ENCODE assay signal across 9 mouse cellular contexts in genomic region chr13:17838484-17838851, GRCm38 (mm10). TPM values are rescaled to one million over a fixed set of nuclear protein-coding genes. Genes with fewer than 3 reads are reported as not detected.
DNase-seq lines count a peak whose midpoint lies in the region; ATAC-seq lines count a peak whose summit lies in the region.
"Had no signal": no experiment of that assay in that cellular context is flagged by ENCODE, and none has a peak within 500 bp of the region (broad histone marks: within the 10 kb centered on the region; RNA-seq: fewer than 3 reads in every experiment).

No protein-coding gene starts in this region.

- H3K27me3 ChIP-seq in embryonic facial prominence, embryonic 11.5 days (ENCODE audit: control insufficient read depth, insufficient read depth, low read length) = no peaks in the 10 kb centered on the region
- no peaks in the 10 kb centered on the region for H3K27me3 ChIP-seq in hindbrain, embryonic 13.5 days
- no peaks in the 10 kb centered on the region for H3K27me3 ChIP-seq in limb, embryonic 10.5 days (ENCODE audit: low read depth, poor library complexity, severe bottlenecking)
- H3K27me3 ChIP-seq in midbrain, embryonic 15.5 days (replicated peaks) = no peaks in the 10 kb centered on the region
- no peaks in the 10 kb centered on the region for H3K27me3 ChIP-seq in splenic B cell, adult 2 months (ENCODE audit: control insufficient read depth, insufficient read depth, low read length, poor library complexity, severe bottlenecking)

- H3K9me3 ChIP-seq in embryonic facial prominence, embryonic 11.5 days (replicated peaks; ENCODE audit: control insufficient read depth, low read length) = no peaks in the 10 kb centered on the region
- no peaks in the 10 kb centered on the region for H3K9me3 ChIP-seq in hindbrain, embryonic 13.5 days
- H3K9me3 ChIP-seq in limb, embryonic 10.5 days (replicated peaks) = no peaks in the 10 kb centered on the region
- no peaks in the 10 kb centered on the region for H3K9me3 ChIP-seq in midbrain, embryonic 15.5 days

- no peak overlapping the region for H3K4me2 ChIP-seq in embryonic facial prominence, embryonic 11.5 days (ENCODE audit: low read depth, low read length)
- H3K4me2 ChIP-seq in hindbrain, embryonic 13.5 days = no peak overlapping the region
- H3K4me2 ChIP-seq in midbrain, embryonic 15.5 days = no peak overlapping the region

- no peaks in the 10 kb centered on the region for H3K36me3 ChIP-seq in embryonic facial prominence, embryonic 11.5 days (replicated peaks; ENCODE audit: control insufficient read depth, insufficient read depth, low read depth, low read length)
- no peaks in the 10 kb centered on the region for H3K36me3 ChIP-seq in hindbrain, embryonic 13.5 days
- no peaks in the 10 kb centered on the region for H3K36me3 ChIP-seq in limb, embryonic 10.5 days
- no peaks in the 10 kb centered on the region for H3K36me3 ChIP-seq in midbrain, embryonic 15.5 days (replicated peaks)
- no peaks in the 10 kb centered on the region for H3K36me3 ChIP-seq in splenic B cell, adult 2 months (ENCODE audit: control insufficient read depth, insufficient read depth, low read length, poor library complexity, severe bottlenecking)

- H3K9ac ChIP-seq in embryonic facial prominence, embryonic 11.5 days (replicated peaks; ENCODE audit: low read length) = no peak overlapping the region
- H3K9ac ChIP-seq in hindbrain, embryonic 13.5 days = no peak overlapping the region
- H3K9ac ChIP-seq in midbrain, embryonic 15.5 days = no peak overlapping the region

- peak; percentile 66 to 71 for DNase-seq in layer of hippocampus, postnatal 10 days (ENCODE audit: low spot score in 2 of 2)
- no peak for DNase-seq in layer of hippocampus, adult 9-10 months (ENCODE audit: low spot score)
- peak; percentile 77 for DNase-seq in adrenal gland, postnatal 14 days
- DNase-seq in embryonic facial prominence, embryonic 11.5 days (ENCODE audit: low spot score) = peak; percentile 82
- peak; percentile 54 for DNase-seq in limb, embryonic 10.5 days (ENCODE audit: low spot score)
- peak; percentile 88 for DNase-seq in splenic B cell, adult 2 months (ENCODE audit: low read depth, low spot score)

- 36% methylated on average over 4 of the region's 4 CpGs for WGBS in embryonic facial prominence, embryonic 11.5 days
- WGBS in hindbrain, embryonic 13.5 days = 37% methylated on average over 4 of the region's 4 CpGs
- WGBS in limb, embryonic 10.5 days = 33% methylated on average over 4 of the region's 4 CpGs
- 31% methylated on average over 4 of the region's 4 CpGs for WGBS in midbrain, embryonic 15.5 days

- H3K4me3 ChIP-seq in embryonic facial prominence, embryonic 11.5 days (ENCODE audit: low read depth, low read length) = no peak overlapping the region
- H3K4me3 ChIP-seq in hindbrain, embryonic 13.5 days = no peak overlapping the region
- H3K4me3 ChIP-seq in limb, embryonic 10.5 days = no peak overlapping the region
- H3K4me3 ChIP-seq in midbrain, embryonic 15.5 days = no peak overlapping the region
- H3K4me3 ChIP-seq: megakaryocyte, embryonic 14.5 days had no signal

- no peak overlapping the region for H3K27ac ChIP-seq in embryonic facial prominence, embryonic 11.5 days (replicated peaks; ENCODE audit: low read depth, low read length)
- no peak overlapping the region for H3K27ac ChIP-seq in hindbrain, embryonic 13.5 days
- no peak overlapping the region for H3K27ac ChIP-seq in limb, embryonic 10.5 days
- no peak overlapping the region for H3K27ac ChIP-seq in midbrain, embryonic 15.5 days

- no peaks in the 10 kb centered on the region for H3K4me1 ChIP-seq in embryonic facial prominence, embryonic 11.5 days (ENCODE audit: control insufficient read depth, insufficient read depth, low read length)
- H3K4me1 ChIP-seq in hindbrain, embryonic 13.5 days (replicated peaks) = peaks cover 3% of the 10 kb centered on the region; the same call in 1 of the 2 replicates
- no peaks in the 10 kb centered on the region for H3K4me1 ChIP-seq in limb, embryonic 10.5 days
- no peaks in the 10 kb centered on the region for H3K4me1 ChIP-seq in midbrain, embryonic 15.5 days

- no peak for ATAC-seq in embryonic facial prominence, embryonic 11.5 days (replicated peaks; ENCODE audit: insufficient number of reproducible peaks, low FRiP score, low TSS enrichment, low read depth)
- peak; percentile 73; the same call in 1 of the 2 replicates for ATAC-seq in hindbrain, embryonic 13.5 days (ENCODE audit: low FRiP score)
- ATAC-seq in midbrain, embryonic 15.5 days (replicated peaks) = peak; percentile 73

RNA-seq across cellular contexts. Expression of gene Cdk13, which starts 33.6 kb away (rescaled TPM):
- 10 to 100 TPM; 52.6 to 57.5 TPM for total RNA-seq in layer of hippocampus, postnatal 10 days (2021)
- total RNA-seq in adrenal gland, postnatal 14 days (2021) = 51.3 and 54.2 TPM in 2 replicates
- polyA plus RNA-seq in embryonic facial prominence, embryonic 11.5 days (2014; fragmentation: Nextera tagmentation; extraction: Ambion mirVana) = 17.4 and 20.7 TPM in 2 replicates
- 18.4 and 20.8 TPM in 2 replicates for polyA plus RNA-seq in hindbrain, embryonic 13.5 days (2015; fragmentation: Nextera tagmentation; extraction: Ambion mirVana)
- 14.4 and 15.5 TPM in 2 replicates for polyA plus RNA-seq in limb, embryonic 10.5 days (2016; fragmentation: Nextera tagmentation; extraction: Ambion mirVana)
- 17.7 and 19.4 TPM in 2 replicates for polyA plus RNA-seq in midbrain, embryonic 15.5 days (2015; fragmentation: Nextera tagmentation; extraction: Ambion mirVana)
